Mouse (Mus musculus) testis, adult 2 months (tissue): ENCODE results near the gene Slc16a3.

ENCODE experiments used
- CTCF ChIP-seq: fragments of 200-500 bp; IDR thresholded peaks from 2 replicates; pipeline ENCODE4 v1.5.1; 2012; ENCODE audit warnings: low read depth, mild to moderate bottlenecking, inconsistent platforms, low read length, moderate library complexity; ENCODE audit not compliant: control insufficient read depth, insufficient read depth, insufficient replicate concordance
- POLR2A ChIP-seq: fragments of 200-500 bp; IDR thresholded peaks from 2 replicates; pipeline ENCODE4 v1.6.1; 2012; ENCODE audit warnings: low read depth, mild to moderate bottlenecking, inconsistent platforms, low read length, moderate library complexity; ENCODE audit not compliant: control insufficient read depth

DNA sequence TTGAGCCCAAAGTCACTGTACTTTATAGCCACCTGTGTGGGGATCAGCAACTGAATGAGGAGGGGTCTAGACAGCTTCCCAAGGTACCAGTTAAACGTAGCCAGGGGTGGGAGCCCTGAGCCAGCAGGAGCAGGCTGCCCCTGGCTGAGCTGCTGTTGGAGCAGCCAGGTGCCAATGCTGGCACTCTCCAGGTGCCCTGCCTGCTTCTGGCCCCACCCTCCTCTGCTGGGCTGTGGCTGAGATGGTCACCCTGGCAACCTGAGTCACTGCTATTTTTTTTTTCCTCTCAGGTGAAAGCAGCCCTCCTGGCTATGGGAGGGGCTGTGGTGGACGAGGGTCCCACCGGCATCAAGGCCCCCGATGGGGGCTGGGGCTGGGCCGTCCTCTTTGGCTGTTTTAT lies 6.7 kb downstream of the Slc16a3 start:
- no peak for TF ChIP-seq POLR2A
- TF ChIP-seq CTCF = no peak
